Mouse (Mus musculus): ENCODE measurements around the gene Gm3448.
"Not testable (repeated sequence)": the region's sequence is repeated elsewhere in the genome, so short reads cannot be mapped to it uniquely, and the experiment has no call there.

DNA sequence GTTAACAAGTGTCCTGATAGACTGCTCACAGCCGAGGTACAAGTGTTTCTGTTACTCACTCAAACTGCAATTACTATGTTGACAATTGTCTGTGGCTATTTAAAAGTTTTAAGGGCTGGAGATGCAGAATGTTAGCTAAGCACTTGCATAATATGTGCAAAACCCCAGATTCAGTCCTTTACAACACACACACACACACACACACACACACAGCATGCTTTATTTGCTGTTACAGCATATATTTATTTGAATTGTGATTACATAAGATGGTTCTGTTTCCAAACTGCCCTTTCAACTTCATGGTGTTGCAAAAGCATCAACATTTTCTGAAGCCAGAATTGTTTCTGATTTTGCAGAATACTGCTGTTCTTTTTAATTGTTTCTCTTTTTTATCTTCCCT lies 9.0 kb upstream of the Gm3448 start:
- TF ChIP-seq GATA1, TAL1 (IDR thresholded peaks at IDR 0.05; ENCODE audit: low read length): not testable (repeated sequence)
